Mouse (Mus musculus): ENCODE results near the gene Gm2663. TPM values are rescaled to one million over a fixed set of nuclear protein-coding genes. Genes with fewer than 3 reads are reported as not detected.

Gene Gm2663
- polyA plus RNA-seq, 1 experiment: not detected

GRCm38 (mm10) chr6:41044314-41044713 is 45.0 kb upstream of the Gm2663 start:
- no peak for TF ChIP-seq CTCF (IDR thresholded peaks at IDR 0.05; ENCODE audit: control insufficient read depth, insufficient read depth, insufficient read length)
- no peak for TF ChIP-seq CEBPB (IDR thresholded peaks at IDR 0.05; ENCODE audit: low read depth)
- no peak for TF ChIP-seq MYOG (IDR thresholded peaks at IDR 0.05; ENCODE audit: control insufficient read depth, extremely low read depth, insufficient read length)
- TF ChIP-seq FOSL1 (IDR thresholded peaks at IDR 0.05; ENCODE audit: insufficient read depth, low read length, poor library complexity, severe bottlenecking): no peak
- TF ChIP-seq USF1 (IDR thresholded peaks at IDR 0.05; ENCODE audit: low read depth): no peak
- no peak for TF ChIP-seq MAX (IDR thresholded peaks at IDR 0.05)
- no peaks in the 10 kb centered on the region for H3K36me3 ChIP-seq (ENCODE audit: control insufficient read depth, insufficient read depth)
- H3K79me3 ChIP-seq (ENCODE audit: low read depth): no peaks in the 10 kb centered on the region

GRCm38 (mm10) chr6:41035409-41035808 is 36.1 kb upstream of the Gm2663 start, which contains the start of gene 2210010C04Rik:
2210010C04Rik (minus strand) TSS chr6:41035509.
- no peaks in the 10 kb centered on the region for H3K36me3 ChIP-seq (ENCODE audit: control insufficient read depth, insufficient read depth)
- H3K79me3 ChIP-seq (ENCODE audit: low read depth): no peaks in the 10 kb centered on the region
- H3K4me3 ChIP-seq (ENCODE audit: insufficient read depth, poor library complexity, severe bottlenecking): no peak within 1 kb of the TSS
- no peak for TF ChIP-seq CEBPB (IDR thresholded peaks at IDR 0.05; ENCODE audit: low read depth)
- no peak for TF ChIP-seq FOSL1 (IDR thresholded peaks at IDR 0.05; ENCODE audit: insufficient read depth, low read length, poor library complexity, severe bottlenecking)
- no peak for TF ChIP-seq MAX (IDR thresholded peaks at IDR 0.05)
- TF ChIP-seq MYOD1 (IDR thresholded peaks at IDR 0.05; ENCODE audit: control insufficient read depth, insufficient read length, low read depth): no peak
- TF ChIP-seq USF1 (IDR thresholded peaks at IDR 0.05; ENCODE audit: low read depth): no peak
- no peak for TF ChIP-seq CTCF (IDR thresholded peaks at IDR 0.05; ENCODE audit: control insufficient read depth, insufficient read depth, insufficient read length)
- no peak for TF ChIP-seq MYOG (IDR thresholded peaks at IDR 0.05; ENCODE audit: control insufficient read depth, extremely low read depth, insufficient read length)
- no peak within 1 kb of the TSS for H3ac ChIP-seq (ENCODE audit: control insufficient read depth, insufficient read length, low read depth)
- no peaks in the 10 kb centered on the region for H3K27me3 ChIP-seq (ENCODE audit: control insufficient read depth, insufficient read depth, insufficient read length)
- H3K79me2 ChIP-seq (ENCODE audit: control insufficient read depth, insufficient read depth): no peaks in the 10 kb centered on the region

More at GRCm38 (mm10) chr6:41044314-41044713, 45.0 kb upstream of the Gm2663 start:
- H3K79me2 ChIP-seq (ENCODE audit: control insufficient read depth, insufficient read depth): no peaks in the 10 kb centered on the region
- H3ac ChIP-seq (ENCODE audit: control insufficient read depth, insufficient read length, low read depth): no peak overlapping the region
- H3K4me3 ChIP-seq (ENCODE audit: insufficient read depth, poor library complexity, severe bottlenecking): no peak overlapping the region
- no peaks in the 10 kb centered on the region for H3K27me3 ChIP-seq (ENCODE audit: control insufficient read depth, insufficient read depth, insufficient read length)

- H3K27me3 ChIP-seq (ENCODE audit: control insufficient read depth, insufficient read depth, insufficient read length): no peaks in the 10 kb centered on the region
Observed at GRCm38 (mm10) chr6:41032802-41033201, 33.5 kb upstream of the Gm2663 start.

GRCm38 (mm10) chr6:41032231-41032630 is 33.0 kb upstream of the Gm2663 start:
- Histone ChIP-seq H3K79me3 (ENCODE audit: low read depth) (no peaks in the 10 kb centered on the region), H3K4me3 (ENCODE audit: insufficient read depth, poor library complexity, severe bottlenecking) (no peak overlapping the region), H3K36me3 (ENCODE audit: control insufficient read depth, insufficient read depth) (no peaks in the 10 kb centered on the region), H3ac (ENCODE audit: control insufficient read depth, insufficient read length, low read depth) (no peak overlapping the region), H3K79me2 (ENCODE audit: control insufficient read depth, insufficient read depth) (no peaks in the 10 kb centered on the region), H3K27me3 (ENCODE audit: control insufficient read depth, insufficient read depth, insufficient read length) (no peaks in the 10 kb centered on the region)
- TF ChIP-seq FOSL1 (IDR thresholded peaks at IDR 0.05; ENCODE audit: insufficient read depth, low read length, poor library complexity, severe bottlenecking) (no peak), CEBPB (IDR thresholded peaks at IDR 0.05; ENCODE audit: low read depth) (no peak), MYOG (IDR thresholded peaks at IDR 0.05; ENCODE audit: control insufficient read depth, extremely low read depth, insufficient read length) (no peak), CTCF (IDR thresholded peaks at IDR 0.05; ENCODE audit: control insufficient read depth, insufficient read depth, insufficient read length) (no peak)

More at GRCm38 (mm10) chr6:41032802-41033201, 33.5 kb upstream of the Gm2663 start:
- Histone ChIP-seq H3K79me3 (ENCODE audit: low read depth) (no peaks in the 10 kb centered on the region), H3ac (ENCODE audit: control insufficient read depth, insufficient read length, low read depth) (no peak overlapping the region), H3K36me3 (ENCODE audit: control insufficient read depth, insufficient read depth) (no peaks in the 10 kb centered on the region), H3K79me2 (ENCODE audit: control insufficient read depth, insufficient read depth) (no peaks in the 10 kb centered on the region), H3K4me3 (ENCODE audit: insufficient read depth, poor library complexity, severe bottlenecking) (no peak overlapping the region)
- TF ChIP-seq USF1 (IDR thresholded peaks at IDR 0.05; ENCODE audit: low read depth) (no peak), MYOD1 (IDR thresholded peaks at IDR 0.05; ENCODE audit: control insufficient read depth, insufficient read length, low read depth) (no peak), CTCF (IDR thresholded peaks at IDR 0.05; ENCODE audit: control insufficient read depth, insufficient read depth, insufficient read length) (no peak), MAX (IDR thresholded peaks at IDR 0.05) (no peak), FOSL1 (IDR thresholded peaks at IDR 0.05; ENCODE audit: insufficient read depth, low read length, poor library complexity, severe bottlenecking) (no peak), CEBPB (IDR thresholded peaks at IDR 0.05; ENCODE audit: low read depth) (no peak), MYOG (IDR thresholded peaks at IDR 0.05; ENCODE audit: control insufficient read depth, extremely low read depth, insufficient read length) (no peak)

DNA sequence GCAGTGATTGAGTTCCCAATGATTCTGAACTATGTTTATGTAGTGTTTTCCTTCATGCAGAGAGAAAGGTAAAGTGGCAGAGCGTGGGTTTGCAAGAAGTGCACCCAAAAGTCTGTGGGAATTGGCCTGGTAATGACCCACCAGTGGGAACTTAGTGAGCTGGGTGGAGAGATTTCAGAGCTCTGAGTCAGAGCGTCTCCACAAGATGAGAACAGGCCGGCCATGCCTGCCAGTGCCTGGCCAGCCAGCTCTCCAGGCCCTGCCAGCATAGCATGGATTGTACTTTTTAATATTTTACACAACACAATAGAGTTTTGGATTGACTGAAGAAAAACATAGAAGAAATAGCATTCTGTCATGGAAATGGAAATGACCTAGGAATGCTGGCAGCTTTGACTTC is 31.5 kb upstream of the Gm2663 start:
- Histone ChIP-seq H3K4me3 (ENCODE audit: insufficient read depth, poor library complexity, severe bottlenecking) (no peak overlapping the region), H3K79me2 (ENCODE audit: control insufficient read depth, insufficient read depth) (no peaks in the 10 kb centered on the region), H3K79me3 (ENCODE audit: low read depth) (no peaks in the 10 kb centered on the region), H3K36me3 (ENCODE audit: control insufficient read depth, insufficient read depth) (no peaks in the 10 kb centered on the region), H3K27me3 (ENCODE audit: control insufficient read depth, insufficient read depth, insufficient read length) (no peaks in the 10 kb centered on the region), H3ac (ENCODE audit: control insufficient read depth, insufficient read length, low read depth) (no peak overlapping the region)
- TF ChIP-seq CEBPB (IDR thresholded peaks at IDR 0.05; ENCODE audit: low read depth) (no peak), MAX (IDR thresholded peaks at IDR 0.05) (no peak), CTCF (IDR thresholded peaks at IDR 0.05; ENCODE audit: control insufficient read depth, insufficient read depth, insufficient read length) (no peak)

- Histone ChIP-seq H3K79me3 (ENCODE audit: low read depth) (no peaks in the 10 kb centered on the region), H3K79me2 (ENCODE audit: control insufficient read depth, insufficient read depth) (no peaks in the 10 kb centered on the region), H3K4me3 (ENCODE audit: insufficient read depth, poor library complexity, severe bottlenecking) (no peak overlapping the region), H3ac (ENCODE audit: control insufficient read depth, insufficient read length, low read depth) (no peak overlapping the region), H3K27me3 (ENCODE audit: control insufficient read depth, insufficient read depth, insufficient read length) (no peaks in the 10 kb centered on the region), H3K36me3 (ENCODE audit: control insufficient read depth, insufficient read depth) (no peaks in the 10 kb centered on the region)
- TF ChIP-seq USF1 (IDR thresholded peaks at IDR 0.05; ENCODE audit: low read depth): peak; percentile 16
- no peak for TF ChIP-seq MYOG (IDR thresholded peaks at IDR 0.05; ENCODE audit: control insufficient read depth, extremely low read depth, insufficient read length)
- peak; percentile 20 for TF ChIP-seq FOSL1 (IDR thresholded peaks at IDR 0.05; ENCODE audit: insufficient read depth, low read length, poor library complexity, severe bottlenecking)
- peak; percentile 74 for TF ChIP-seq CEBPB (IDR thresholded peaks at IDR 0.05; ENCODE audit: low read depth)
Observed at GRCm38 (mm10) chr6:41027053-41027452, 27.8 kb upstream of the Gm2663 start.

Measured in C2C12 (cell line).